Comparison of ENCODE assay signal across 9 mouse cellular contexts in genomic region chr2:180822476-180822875, GRCm38 (mm10). TPM values are rescaled to one million over a fixed set of nuclear protein-coding genes. Genes with fewer than 3 reads are reported as not detected.
DNase-seq lines count a peak whose midpoint lies in the region; ATAC-seq and TF ChIP-seq lines count a peak whose summit lies in the region.
"Had no signal": no experiment of that assay in that cellular context is flagged by ENCODE, and none has a peak within 500 bp of the region (broad histone marks: within the 10 kb centered on the region; RNA-seq: fewer than 3 reads in every experiment).

No protein-coding gene starts in this region.

- no peak overlapping the region for H3K9ac ChIP-seq in liver, postnatal 0 days (replicated peaks)
- H3K9ac ChIP-seq: lung, embryonic 15.5 days had no signal

- TF ChIP-seq EP300 in liver, postnatal 0 days (IDR thresholded peaks at IDR 0.05; ENCODE audit: low read depth) = no peak

- no peaks in the 10 kb centered on the region for H3K36me3 ChIP-seq in liver, postnatal 0 days (replicated peaks; ENCODE audit: insufficient read depth, low read length)
- H3K36me3 ChIP-seq: lung, embryonic 15.5 days had no signal

- H3K27ac ChIP-seq in liver, postnatal 0 days (ENCODE audit: low read depth) = no peak overlapping the region
- H3K27ac ChIP-seq: lung, embryonic 15.5 days had no signal

- TF ChIP-seq CTCF in liver, postnatal 0 days (IDR thresholded peaks at IDR 0.05; ENCODE audit: low read depth) = peak; percentile 49

- ATAC-seq in liver, postnatal 0 days = no peak
- peak; percentile 75 to 87 for ATAC-seq in hematopoietic stem cell, adult 5-6 weeks (replicated peaks in 1 of 2; ENCODE audit: insufficient read depth in 1 of 2, low FRiP score in 2 of 2, low TSS enrichment in 1 of 2, low read depth in 1 of 2, poor library complexity in 2 of 2, severe bottlenecking in 2 of 2)

- WGBS in liver, postnatal 0 days (ENCODE audit: insufficient replicate concordance) = 26% methylated on average over 6 of the region's 6 CpGs

- no peak overlapping the region for H3K4me3 ChIP-seq in liver, postnatal 0 days (ENCODE audit: low read depth, low read length)
- H3K4me3 ChIP-seq: lung, embryonic 15.5 days had no signal

- intact Hi-C loops in left cerebral cortex, postnatal 14 days (cut with DNase I) = loop anchor here (2.0 to 5.0 kb wide), 2 partner anchors 16 to 35 kb away; no protein-coding TSS in a partner anchor

- DNase-seq in liver, postnatal 0 days = no peak
- DNase-seq in liver = no peak
- DNase-seq in adrenal gland, postnatal 25 days = peak; percentile 41
- DNase-seq in fibroblast of lung, adult 2 months (ENCODE audit: low read depth) = peak; percentile 22
- peak; percentile 75 to 91 for DNase-seq in left cerebral cortex, postnatal 14 days (ENCODE audit: low spot score in 2 of 2)
- peak; percentile 41 for DNase-seq in retina, adult 2 months (ENCODE audit: low read depth, low spot score)
- no peak for DNase-seq in testis, postnatal 10 days (ENCODE audit: low spot score)

- H3K27me3 ChIP-seq in liver, postnatal 0 days (ENCODE audit: insufficient read depth, low read length) = no peaks in the 10 kb centered on the region

- no peaks in the 10 kb centered on the region for H3K9me3 ChIP-seq in liver, postnatal 0 days (ENCODE audit: low read length)
- H3K9me3 ChIP-seq: lung, embryonic 15.5 days had no signal

- no peaks in the 10 kb centered on the region for H3K4me1 ChIP-seq in liver, postnatal 0 days (ENCODE audit: insufficient read depth)
- H3K4me1 ChIP-seq: lung, embryonic 15.5 days had no signal

- no peak overlapping the region for H3K4me2 ChIP-seq in liver, postnatal 0 days (ENCODE audit: low read depth, low read length)
- H3K4me2 ChIP-seq: lung, embryonic 15.5 days had no signal

RNA-seq across cellular contexts. Expression of gene Bhlhe23, which starts 45.8 kb away (rescaled TPM):
- not detected in 2 replicates for polyA plus RNA-seq in liver, postnatal 0 days (2015; fragmentation: Nextera tagmentation; extraction: Ambion mirVana)
- total RNA-seq in adrenal gland, postnatal 25 days (2021) = not detected in 2 replicates
- total RNA-seq in hematopoietic stem cell, adult 5-6 weeks (2017) = not detected in 2 replicates
- total RNA-seq in left cerebral cortex, postnatal 14 days (2021) = not detected
- polyA plus RNA-seq: lung, embryonic 15.5 days had no signal

Comparison
In these comparisons a context has a peak if more than half of its experiments do, and no peak if none do; other contexts are left out.
1. DNase-seq: peak in adrenal gland, postnatal 25 days (single experiment), fibroblast of lung, adult 2 months (single experiment), left cerebral cortex, postnatal 14 days (2 of 2) and retina, adult 2 months (single experiment); none in liver, postnatal 0 days (single experiment), liver (single experiment) and testis, postnatal 10 days (single experiment).